Mouse (Mus musculus) myocyte (in vitro differentiated cells): ENCODE results near the gene Ddx6. TPM values are rescaled to one million over a fixed set of nuclear protein-coding genes. Genes with fewer than 3 reads are reported as not detected.

Source experiments
- H3K27me3 ChIP-seq: one replicate; pipeline ENCODE4 v1.6.1; 2011; ENCODE audit not compliant: control insufficient read depth, insufficient read depth, insufficient read length
- H3K36me3 ChIP-seq: one replicate; pipeline ENCODE4 v1.6.1; 2011; ENCODE audit not compliant: control insufficient read depth, insufficient read depth
- H3K4me2 ChIP-seq: one replicate; pipeline ENCODE4 v1.6.1; 2011; ENCODE audit warnings: low read depth, control low read depth
- H3K4me3 ChIP-seq: one replicate; pipeline ENCODE4 v1.5.1; 2011; ENCODE audit warnings: mild to moderate bottlenecking, control low read depth, moderate library complexity
- H3K79me2 ChIP-seq: one replicate; pipeline ENCODE4 v1.6.1; 2011; ENCODE audit not compliant: control insufficient read depth, insufficient read depth
- H3ac ChIP-seq: one replicate; pipeline ENCODE4 v1.6.1; 2011; ENCODE audit not compliant: control insufficient read depth, insufficient read length
- CEBPB ChIP-seq: IDR thresholded peaks from 2 replicates; pipeline ENCODE4 v1.6.1; 2011; ENCODE audit warnings: mild to moderate bottlenecking, moderate library complexity; ENCODE audit not compliant: poor library complexity, insufficient read depth, severe bottlenecking
- E2F4 ChIP-seq: IDR thresholded peaks from one replicate; pipeline ENCODE4 v1.6.1; 2011; ENCODE audit warnings: mild to moderate bottlenecking, control low read depth, moderate library complexity; ENCODE audit not compliant: insufficient read depth
- MAX ChIP-seq: IDR thresholded peaks from one replicate; pipeline ENCODE4 v1.6.1; 2011; ENCODE audit warnings: low read depth, mild to moderate bottlenecking, control low read depth
- MYOD1 ChIP-seq, 3 experiments: IDR thresholded peaks; one replicate each; pipeline ENCODE4 v1.6.1; 2011; ENCODE audit warnings: control low read depth in 2 of 3, low read depth in 2 of 3, mild to moderate bottlenecking in 2 of 3, moderate library complexity in 1 of 3; ENCODE audit not compliant: insufficient read length in 2 of 3, control insufficient read depth in 1 of 3
- MYOG ChIP-seq, 3 experiments: IDR thresholded peaks; one replicate each; pipeline ENCODE4 v1.6.1; 2011; ENCODE audit warnings: control low read depth in 2 of 3, low read depth in 2 of 3, mild to moderate bottlenecking in 2 of 3; ENCODE audit not compliant: insufficient read length in 2 of 3, control insufficient read depth in 1 of 3, insufficient read depth in 1 of 3
- POLR2A ChIP-seq: IDR thresholded peaks from one replicate; pipeline ENCODE4 v1.6.1; 2011; ENCODE audit warnings: low read depth, mild to moderate bottlenecking, control low read depth, moderate library complexity; ENCODE audit not compliant: insufficient read length
- POLR2AphosphoS2 ChIP-seq: IDR thresholded peaks from one replicate; pipeline ENCODE4 v1.6.1; 2011; ENCODE audit warnings: low read depth, control low read depth; ENCODE audit not compliant: insufficient read length
- REST ChIP-seq: IDR thresholded peaks from one replicate; pipeline ENCODE4 v1.6.1; 2011; ENCODE audit warnings: mild to moderate bottlenecking, control low read depth, moderate library complexity; ENCODE audit not compliant: insufficient read depth, insufficient read length
- SRF ChIP-seq: IDR thresholded peaks from one replicate; pipeline ENCODE4 v1.6.1; 2011; ENCODE audit warnings: low read depth; ENCODE audit not compliant: control insufficient read depth, insufficient read length
- TCF12 ChIP-seq: IDR thresholded peaks from one replicate; pipeline ENCODE4 v1.6.1; 2011; ENCODE audit warnings: mild to moderate bottlenecking, control low read depth; ENCODE audit not compliant: poor library complexity, insufficient read depth, severe bottlenecking
- TCF3 ChIP-seq: IDR thresholded peaks from one replicate; pipeline ENCODE4 v1.6.1; 2011; ENCODE audit warnings: low read depth, control low read depth; ENCODE audit not compliant: insufficient read length
- USF1 ChIP-seq: IDR thresholded peaks from one replicate; pipeline ENCODE4 v1.6.1; 2011; ENCODE audit warnings: low read depth, mild to moderate bottlenecking, control low read depth, moderate library complexity
- polyA plus RNA-seq: library from polyadenylated mRNA; unstranded; fragments of >200 nt; fragmentation: generic; extraction: Trizol; gene quantifications from one replicate; pipeline ENCODE4 v1.2.1, GENCODE M21; 2012; ENCODE audit warnings: missing spikeins

The Ddx6 gene
- polyA plus RNA-seq, 1 experiment: 25.8 TPM

- no peaks in the 10 kb centered on the region for H3K36me3 ChIP-seq
- TF ChIP-seq USF1 (no peak), CEBPB (no peak), POLR2AphosphoS2 (no peak), REST (no peak)
- H3K4me3 ChIP-seq: no peak overlapping the region
- no peak overlapping the region for H3ac ChIP-seq
- H3K4me2 ChIP-seq: no peak overlapping the region
- H3K79me2 ChIP-seq: no peaks in the 10 kb centered on the region
- H3K27me3 ChIP-seq: peaks cover 3% of the 10 kb centered on the region
Measured at GRCm38 (mm10) chr9:44645924-44646323, 41.2 kb downstream of the Ddx6 start.

DNA sequence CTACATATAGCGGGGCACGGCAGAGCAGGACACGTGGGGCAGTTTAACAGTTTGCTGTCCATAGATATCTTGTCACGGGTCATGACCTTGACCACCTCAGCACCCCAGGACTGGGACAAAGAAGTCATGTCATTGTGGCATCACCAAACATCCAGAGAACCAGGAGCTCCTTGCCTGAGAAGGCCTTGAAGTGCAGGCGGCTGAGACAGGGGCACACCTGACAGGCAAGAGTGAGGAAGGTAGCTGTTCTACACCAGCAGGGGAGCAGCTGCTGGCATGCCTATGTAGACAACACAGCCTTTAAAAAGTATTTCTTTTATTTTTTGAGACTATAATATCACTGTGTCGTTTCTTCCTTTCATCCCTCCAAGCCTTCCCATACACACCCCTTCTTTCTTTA, 41.7 kb downstream of the Ddx6 start:
- H3K36me3 ChIP-seq: no peaks in the 10 kb centered on the region
- no peak overlapping the region for H3K4me3 ChIP-seq
- no peaks in the 10 kb centered on the region for H3K79me2 ChIP-seq
- no peak overlapping the region for H3K4me2 ChIP-seq
- H3ac ChIP-seq: no peak overlapping the region
- H3K27me3 ChIP-seq: peaks cover 7% of the 10 kb centered on the region
- TF ChIP-seq MYOG (IDR thresholded peaks at IDR 0.05; ENCODE audit: control insufficient read depth in 1 of 3, insufficient read depth in 1 of 3, insufficient read length in 2 of 3, low read depth in 2 of 3) (no peak), POLR2AphosphoS2 (no peak), MAX (no peak), E2F4 (no peak), POLR2A (no peak), MYOD1 (IDR thresholded peaks at IDR 0.05; ENCODE audit: control insufficient read depth in 1 of 3, insufficient read length in 2 of 3, low read depth in 2 of 3) (no peak)

DNA sequence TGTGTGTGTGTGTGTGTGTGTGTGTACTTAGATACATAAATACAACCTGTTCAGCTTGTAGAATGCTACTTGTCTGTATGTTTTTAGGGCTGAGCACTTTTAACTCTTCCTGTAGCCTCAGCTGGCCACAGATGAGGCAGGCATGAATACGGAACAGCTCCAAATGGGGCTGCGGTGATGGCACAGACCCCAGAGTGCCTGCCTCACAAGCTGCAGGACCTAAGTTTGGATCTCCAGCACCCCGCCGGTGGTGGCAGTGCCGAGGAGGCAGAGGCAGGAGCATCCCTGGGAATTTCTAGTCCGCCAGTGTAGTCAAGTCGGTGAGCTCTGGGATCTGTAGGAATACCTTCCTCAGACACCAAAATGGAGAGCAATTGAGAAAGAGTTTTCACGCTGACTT, 42.3 kb downstream of the Ddx6 start:
- Histone ChIP-seq H3K79me2 (no peaks in the 10 kb centered on the region), H3ac (no peak overlapping the region), H3K4me2 (no peak overlapping the region), H3K36me3 (no peaks in the 10 kb centered on the region), H3K4me3 (no peak overlapping the region), H3K27me3 (peaks cover 7% of the 10 kb centered on the region)
- TF ChIP-seq CEBPB (no peak), MYOG (IDR thresholded peaks at IDR 0.05; ENCODE audit: control insufficient read depth in 1 of 3, insufficient read depth in 1 of 3, insufficient read length in 2 of 3, low read depth in 2 of 3) (no peak), MYOD1 (IDR thresholded peaks at IDR 0.05; ENCODE audit: control insufficient read depth in 1 of 3, insufficient read length in 2 of 3, low read depth in 2 of 3) (no peak), POLR2A (no peak), USF1 (no peak), TCF12 (no peak), REST (no peak), SRF (no peak), MAX (no peak), E2F4 (no peak), TCF3 (no peak), POLR2AphosphoS2 (no peak)

DNA sequence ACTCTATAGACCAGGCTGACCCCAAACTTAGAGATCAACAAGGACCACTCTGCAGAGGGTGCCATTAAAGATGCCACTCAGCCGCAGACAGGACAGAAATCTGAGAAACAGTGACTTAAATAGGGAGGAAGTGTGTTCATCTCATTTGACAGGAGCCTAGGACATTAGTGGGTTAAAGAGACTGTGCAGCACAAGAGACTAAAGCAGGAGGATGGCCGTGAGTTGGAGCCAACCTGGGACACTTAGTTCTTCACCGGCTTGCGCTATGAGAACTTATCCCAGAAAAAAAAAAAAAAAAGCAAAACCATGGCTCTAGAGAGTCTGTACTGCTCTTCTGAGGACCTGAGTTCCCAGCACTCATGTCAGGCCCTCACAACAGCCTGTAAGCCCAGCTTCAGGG, 43.0 kb downstream of the Ddx6 start:
- H3K4me2 ChIP-seq: no peak overlapping the region
- no peak for TF ChIP-seq POLR2A
- no peak for TF ChIP-seq MYOD1 (IDR thresholded peaks at IDR 0.05; ENCODE audit: control insufficient read depth in 1 of 3, insufficient read length in 2 of 3, low read depth in 2 of 3)
- TF ChIP-seq SRF: no peak
- TF ChIP-seq REST: no peak
- TF ChIP-seq E2F4: no peak
- no peak for TF ChIP-seq CEBPB
- no peak for TF ChIP-seq USF1
- TF ChIP-seq MAX: no peak
- TF ChIP-seq TCF12: no peak
- TF ChIP-seq MYOG (IDR thresholded peaks at IDR 0.05; ENCODE audit: control insufficient read depth in 1 of 3, insufficient read depth in 1 of 3, insufficient read length in 2 of 3, low read depth in 2 of 3): no peak
- TF ChIP-seq POLR2AphosphoS2: no peak
- no peak for TF ChIP-seq TCF3

GRCm38 (mm10) chr9:44648881-44649281, 44.2 kb downstream of the Ddx6 start:
- peaks cover 7% of the 10 kb centered on the region for H3K27me3 ChIP-seq
- TF ChIP-seq MYOD1 (IDR thresholded peaks at IDR 0.05; ENCODE audit: control insufficient read depth in 1 of 3, insufficient read length in 2 of 3, low read depth in 2 of 3) (peak in 1 of 3 experiments; percentile 3), REST (no peak), MYOG (IDR thresholded peaks at IDR 0.05; ENCODE audit: control insufficient read depth in 1 of 3, insufficient read depth in 1 of 3, insufficient read length in 2 of 3, low read depth in 2 of 3) (peak in 2 of 3 experiments; percentile 1 to 4)

More for the DNA sequence above, 43.0 kb downstream of the Ddx6 start:
- no peaks in the 10 kb centered on the region for H3K36me3 ChIP-seq
- peaks cover 7% of the 10 kb centered on the region for H3K27me3 ChIP-seq
- H3K79me2 ChIP-seq: no peaks in the 10 kb centered on the region
- H3ac ChIP-seq: no peak overlapping the region
- no peak overlapping the region for H3K4me3 ChIP-seq

More at GRCm38 (mm10) chr9:44648881-44649281, 44.2 kb downstream of the Ddx6 start:
- H3ac ChIP-seq: no peak overlapping the region
- no peaks in the 10 kb centered on the region for H3K36me3 ChIP-seq
- H3K4me2 ChIP-seq: no peak overlapping the region
- no peak overlapping the region for H3K4me3 ChIP-seq
- no peaks in the 10 kb centered on the region for H3K79me2 ChIP-seq
